Mouse (Mus musculus): ENCODE data around the gene Elp4.

DNA sequence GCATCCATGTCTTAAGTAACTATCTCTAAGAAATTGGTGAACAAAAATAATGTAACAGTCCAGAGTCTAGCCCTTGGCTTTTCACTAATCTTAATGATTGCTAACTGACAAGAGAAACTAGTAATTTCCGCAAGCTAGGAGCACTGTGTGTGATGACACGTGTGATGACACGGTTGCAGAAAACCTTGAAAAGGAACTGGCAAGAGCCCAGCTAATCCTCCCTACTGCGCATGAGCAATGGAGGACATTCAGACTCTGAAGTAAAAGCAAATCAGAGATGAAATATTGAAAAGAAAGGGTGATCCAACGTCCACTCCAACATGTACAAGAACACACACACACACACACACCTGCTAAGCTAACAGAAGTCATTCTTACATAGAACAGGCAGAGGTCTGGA is 61.2 kb downstream of the Elp4 start:
- no peak for TF ChIP-seq POLR2A (IDR thresholded peaks at IDR 0.05; ENCODE audit: low read depth, low read length)
- no peak for TF ChIP-seq CTCF (IDR thresholded peaks at IDR 0.05; ENCODE audit: extremely low read depth, insufficient read depth, insufficient read length, insufficient replicate concordance)

Data from spleen, adult 2 months (tissue).